Mouse (Mus musculus): ENCODE measurements around the gene Ptpn11.

The Ptpn11 gene

DNA sequence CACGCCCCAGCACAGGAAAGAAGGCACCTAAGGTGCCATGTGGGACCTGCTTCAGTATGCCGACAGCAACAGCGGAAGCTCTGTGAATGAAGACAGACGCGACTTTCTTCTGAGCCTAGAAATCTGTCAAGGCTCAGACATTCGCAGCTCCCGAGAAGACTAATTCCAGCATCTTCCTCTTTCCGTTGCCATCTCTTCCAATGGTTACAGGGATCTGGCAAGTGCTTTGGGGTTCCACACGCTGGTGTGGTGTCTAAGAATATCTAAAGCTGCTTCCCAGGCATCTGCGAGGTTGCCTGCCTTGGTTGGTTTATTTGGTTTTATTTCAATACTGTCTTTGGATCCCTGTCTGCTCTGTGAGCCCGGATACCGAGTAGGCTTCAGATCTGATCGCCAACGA is 65.6 kb downstream of the Ptpn11 start:
- DNase-seq (ENCODE audit: low spot score in 2 of 2), result no peak

- no peak for DNase-seq (ENCODE audit: low spot score in 2 of 2)
Observed at GRCm38 (mm10) chr5:121124208-121125185, 66.7 kb downstream of the Ptpn11 start.

- no peak for DNase-seq (ENCODE audit: low spot score in 2 of 2)
Observed at GRCm38 (mm10) chr5:121123399-121123798, 67.8 kb downstream of the Ptpn11 start.

- DNase-seq (ENCODE audit: low spot score in 2 of 2), result no peak
Observed at GRCm38 (mm10) chr5:121122577-121122976, 68.6 kb downstream of the Ptpn11 start.

DNA sequence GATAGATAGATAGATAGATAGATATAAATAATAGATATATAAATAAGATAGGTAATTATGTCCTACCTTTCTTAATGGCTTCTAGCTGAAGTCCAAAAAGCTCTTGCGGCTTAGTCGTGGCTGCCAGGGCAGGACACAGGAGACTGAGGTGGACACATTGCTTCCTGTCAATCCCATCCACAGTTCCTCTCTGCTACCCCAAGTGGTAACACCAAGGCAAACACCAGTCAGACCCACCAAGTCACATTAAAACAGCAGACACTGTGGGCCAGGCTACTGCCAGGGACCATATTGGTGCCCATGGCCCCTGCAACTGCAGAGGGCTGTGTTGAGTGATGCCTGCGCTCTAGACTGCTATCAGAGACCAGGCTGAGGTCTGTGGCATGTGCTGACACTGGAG is 69.2 kb downstream of the Ptpn11 start:
- no peak for DNase-seq (ENCODE audit: low spot score in 2 of 2)

DNA sequence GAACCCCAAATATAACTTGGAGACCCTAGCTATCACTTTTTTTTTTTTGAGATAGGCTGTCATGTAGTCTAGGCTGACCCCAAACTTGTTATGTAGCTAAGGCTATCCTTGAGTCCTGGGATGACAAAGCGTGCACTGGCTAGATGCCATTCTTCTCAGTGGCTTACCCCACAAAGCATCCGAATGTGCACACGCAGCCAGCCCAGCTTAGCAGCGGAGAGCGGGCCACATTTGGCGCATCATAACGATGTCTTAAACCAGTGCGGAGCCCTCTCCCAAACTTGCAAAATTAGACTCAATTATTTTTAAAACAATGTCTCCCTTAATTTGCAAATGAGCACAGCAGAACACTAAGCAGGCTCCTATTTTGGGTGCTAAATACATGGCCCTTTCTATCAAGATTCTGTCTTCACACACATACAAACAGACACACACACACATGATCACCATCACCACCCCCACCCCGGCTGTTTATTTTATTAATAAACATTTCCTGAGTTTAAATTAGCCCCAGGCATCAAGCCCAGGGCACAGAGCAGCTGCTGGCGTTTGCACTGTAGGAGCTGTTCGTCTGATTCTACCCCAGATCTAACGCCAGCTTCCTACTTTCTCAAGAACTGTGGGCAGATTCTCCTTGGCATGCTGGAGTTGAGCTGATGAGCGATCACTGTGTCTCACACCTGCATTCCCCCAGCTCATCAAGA is 71.7 kb downstream of the Ptpn11 start:
- DNase-seq (ENCODE audit: low spot score in 2 of 2), result no peak

- no peak for DNase-seq (ENCODE audit: low spot score in 2 of 2)
Observed at GRCm38 (mm10) chr5:121118345-121118744, 72.9 kb downstream of the Ptpn11 start.

DNA sequence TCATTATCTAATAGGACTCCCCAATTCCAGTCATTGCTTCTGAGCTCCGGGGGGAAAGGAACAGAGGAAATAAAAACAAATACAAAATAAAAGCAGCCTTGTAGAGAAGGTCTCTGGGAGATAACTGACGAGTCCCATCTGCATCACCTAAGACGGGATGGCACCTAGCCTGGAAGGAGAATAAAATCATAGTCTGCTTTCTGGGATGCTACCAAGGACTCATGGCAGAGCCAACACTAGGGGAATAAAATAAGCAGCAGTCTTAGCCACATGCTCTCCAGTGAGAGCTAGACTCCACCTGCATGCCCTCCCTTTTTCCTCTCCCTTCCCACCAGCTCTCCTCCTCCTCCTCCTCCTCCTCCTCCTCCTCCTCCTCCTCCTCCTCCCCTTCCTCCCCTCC is 74.3 kb downstream of the Ptpn11 start:
- DNase-seq (ENCODE audit: low spot score in 2 of 2), result no peak

GRCm38 (mm10) chr5:121115391-121116157 is 75.6 kb downstream of the Ptpn11 start:
- no peak for DNase-seq (ENCODE audit: low spot score in 2 of 2)

DNA sequence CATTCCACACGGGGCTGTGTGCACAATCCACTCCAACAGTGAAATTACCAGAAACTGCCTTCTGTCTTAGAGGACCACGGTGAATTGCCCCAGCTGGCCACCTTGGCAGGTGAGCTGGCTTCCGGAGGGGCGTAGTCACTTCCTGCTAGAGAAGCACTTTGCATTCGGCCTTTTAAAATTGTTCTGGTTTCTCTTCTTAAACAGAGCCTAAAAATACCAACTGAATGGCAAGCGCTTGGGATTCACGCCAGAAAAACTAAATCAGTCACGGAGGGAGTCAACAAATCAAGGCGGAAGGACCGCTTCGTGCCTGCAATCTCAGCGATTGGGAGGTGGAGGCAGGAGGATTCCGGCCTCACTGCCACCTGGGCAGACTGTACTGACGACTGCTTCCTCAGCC is 77.0 kb downstream of the Ptpn11 start:
- no peak for DNase-seq (ENCODE audit: low spot score in 2 of 2)

GRCm38 (mm10) chr5:121112390-121112789 is 78.8 kb downstream of the Ptpn11 start:
- no peak for DNase-seq (ENCODE audit: low spot score in 2 of 2)

DNA sequence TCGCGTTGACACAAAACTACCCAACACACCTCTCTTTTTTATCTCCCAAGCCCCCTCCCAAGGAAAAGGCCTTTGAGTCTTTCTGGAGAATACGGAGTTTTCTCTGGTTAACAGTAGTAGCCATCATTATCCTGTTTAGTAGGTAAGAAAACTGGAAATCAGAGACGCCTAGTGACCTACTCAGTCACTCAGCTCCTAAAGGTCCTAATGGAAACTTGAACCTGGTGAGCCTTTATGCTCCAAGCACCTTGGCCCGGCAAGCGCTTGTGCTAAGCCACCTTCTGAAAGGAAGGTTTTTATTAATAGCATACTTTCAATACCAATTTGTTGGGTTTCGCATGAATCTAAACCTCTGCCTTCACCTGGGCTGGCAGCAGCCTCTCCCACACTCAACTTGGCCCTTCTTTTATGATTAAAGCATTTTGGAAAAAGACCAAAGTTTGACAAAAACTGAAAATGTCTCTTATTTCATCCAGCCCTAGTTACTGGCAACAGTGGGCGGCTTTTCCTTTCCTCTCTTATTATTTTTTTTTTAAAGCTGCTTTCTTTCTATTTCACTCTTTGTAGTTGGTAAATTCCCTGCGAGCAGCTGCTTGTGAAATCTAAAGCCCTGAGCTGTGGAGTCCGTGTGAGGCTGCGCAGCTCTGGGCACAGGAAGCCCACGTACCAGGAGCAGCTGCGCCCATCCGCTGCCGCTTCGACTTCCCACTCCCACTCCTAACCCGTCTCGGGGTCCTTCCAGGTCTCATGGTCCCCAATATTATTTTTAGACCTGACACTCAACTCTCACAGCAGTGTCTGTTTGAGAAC is 79.9 kb downstream of the Ptpn11 start:
- DNase-seq (ENCODE audit: low spot score in 2 of 2), result no peak

- DNase-seq (ENCODE audit: low spot score in 2 of 2), result no peak
Observed at GRCm38 (mm10) chr5:121109185-121109584, 82.0 kb downstream of the Ptpn11 start.

DNA sequence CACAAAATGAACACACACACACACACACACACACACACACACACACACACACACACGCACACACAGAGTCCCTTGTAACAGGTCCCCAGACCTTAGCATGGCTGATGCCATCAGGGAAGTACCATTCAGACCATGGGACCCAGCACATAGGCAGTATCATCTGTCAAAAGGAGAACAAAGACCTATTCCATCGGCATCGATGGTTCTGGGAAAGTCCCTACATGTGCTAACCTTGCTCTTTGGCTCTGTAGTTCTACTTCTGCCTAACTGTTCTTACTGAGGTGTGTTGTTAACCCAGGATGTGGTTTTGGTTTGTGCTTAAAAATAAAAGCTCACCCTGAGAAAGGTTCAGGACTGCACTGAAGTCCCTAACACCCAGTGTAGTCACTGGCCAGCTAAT is 84.3 kb downstream of the Ptpn11 start:
- DNase-seq (ENCODE audit: low spot score in 2 of 2), result no peak

GRCm38 (mm10) chr5:121100886-121101580 is 90.2 kb downstream of the Ptpn11 start:
- no peak for DNase-seq (ENCODE audit: low spot score in 2 of 2)

GRCm38 (mm10) chr5:121100095-121100494 is 91.1 kb downstream of the Ptpn11 start:
- no peak for DNase-seq (ENCODE audit: low spot score in 2 of 2)

- no peak for DNase-seq (ENCODE audit: low spot score in 2 of 2)
Observed at GRCm38 (mm10) chr5:121097970-121098369, 93.2 kb downstream of the Ptpn11 start.

DNA sequence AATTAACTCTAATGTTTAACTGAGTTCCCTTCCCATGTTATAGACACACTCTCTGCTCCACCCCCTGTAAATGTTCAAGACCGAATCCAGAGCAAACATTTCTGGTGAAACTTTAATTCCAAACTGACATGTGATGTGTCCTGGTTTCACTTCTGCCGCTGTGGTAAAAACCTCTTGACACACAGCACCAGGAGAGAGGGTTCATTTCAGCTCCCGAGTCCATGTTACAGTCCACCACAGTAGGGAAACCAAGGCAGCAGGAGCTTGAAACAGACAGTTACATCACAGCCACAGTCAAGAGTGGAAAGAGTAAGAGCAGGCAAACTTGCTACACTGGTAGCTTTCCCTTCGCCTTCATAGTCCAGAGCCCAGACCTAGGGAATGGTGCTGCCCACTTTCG is 94.5 kb downstream of the Ptpn11 start:
- no peak for DNase-seq (ENCODE audit: low spot score in 2 of 2)

DNA sequence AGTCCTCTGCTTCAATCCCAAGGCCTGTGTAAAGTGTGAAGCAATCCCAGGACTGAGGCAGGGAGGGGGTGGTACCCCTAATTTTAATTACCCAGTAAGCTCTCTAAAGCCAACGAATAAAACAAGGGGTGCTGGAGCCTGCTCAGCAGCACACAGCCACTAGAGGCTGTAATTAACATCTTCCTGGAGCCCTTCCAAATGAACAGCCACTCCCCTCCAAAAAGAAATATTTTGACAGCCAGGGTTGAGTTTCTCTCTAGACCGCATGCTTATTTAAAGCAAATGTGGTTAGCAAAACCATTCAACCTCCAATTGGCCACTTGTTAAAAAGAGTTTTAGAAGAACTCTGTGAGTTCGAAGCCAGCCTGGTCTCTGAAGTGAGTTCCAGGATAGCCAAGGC is 97.9 kb downstream of the Ptpn11 start:
- no peak for DNase-seq (ENCODE audit: low spot score in 2 of 2)

GRCm38 (mm10) chr5:121089660-121090059 is 101.5 kb downstream of the Ptpn11 start:
- no peak for DNase-seq (ENCODE audit: low spot score in 2 of 2)

DNA sequence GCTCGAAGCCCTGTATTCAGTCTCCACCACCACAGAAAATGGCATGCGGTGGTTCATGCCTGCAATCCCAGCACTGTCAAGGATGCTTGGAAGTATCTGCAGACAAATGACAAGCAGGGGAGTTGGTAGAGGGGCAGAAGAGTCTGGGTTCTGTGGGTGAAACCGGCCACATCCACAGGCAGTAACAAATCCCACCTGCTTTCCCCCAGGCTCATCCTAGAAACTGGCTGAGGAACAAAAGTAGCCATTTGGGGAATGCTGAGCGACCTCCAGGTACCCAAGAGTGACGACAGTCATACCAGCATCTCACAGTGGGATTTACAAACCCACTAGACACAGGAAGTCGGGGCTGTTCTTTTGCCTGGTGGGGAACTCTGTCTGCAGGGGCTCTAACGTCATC is 103.5 kb downstream of the Ptpn11 start:
- no peak for DNase-seq (ENCODE audit: low spot score in 2 of 2)
